Mouse (Mus musculus) mesoderm, embryonic 11.5 days (tissue): ENCODE results near the gene Psg16.

Experiments
- DNase-seq: peaks from one replicate; pipeline ENCODE4 v3.0.0-alpha.2; 2012; ENCODE audit warnings: low read depth, low spot score

Psg16 gene

GRCm38 (mm10) chr7:17073904-17074615, at the start of gene Psg16:
TSS of gene Psg16 (plus strand) at chr7:17074040.
- peak; percentile 68 for DNase-seq

GRCm38 (mm10) chr7:17024141-17024540, 49.7 kb upstream of the Psg16 start:
- no peak for DNase-seq

- DNase-seq = no peak
Measured at GRCm38 (mm10) chr7:17024814-17025504, 48.9 kb upstream of the Psg16 start.

- DNase-seq = no peak
Measured at GRCm38 (mm10) chr7:17025505-17025894, 48.3 kb upstream of the Psg16 start.

- no peak for DNase-seq
Measured at GRCm38 (mm10) chr7:17025896-17026622, 47.8 kb upstream of the Psg16 start.

- peak; percentile 85 for DNase-seq
Measured at GRCm38 (mm10) chr7:17026710-17027587, 46.9 kb upstream of the Psg16 start.

GRCm38 (mm10) chr7:17027588-17028343, 46.1 kb upstream of the Psg16 start, which contains the start of gene Ppp5c:
TSS of gene Ppp5c (minus strand) at chr7:17027924.
- peak; percentile 92 for DNase-seq

- no peak for DNase-seq
Measured at GRCm38 (mm10) chr7:17028923-17029322, 44.9 kb upstream of the Psg16 start.

GRCm38 (mm10) chr7:17030239-17030638, 43.6 kb upstream of the Psg16 start:
- no peak for DNase-seq

GRCm38 (mm10) chr7:17038018-17038695, 35.7 kb upstream of the Psg16 start:
- no peak for DNase-seq

GRCm38 (mm10) chr7:17039373-17039772, 34.5 kb upstream of the Psg16 start:
- DNase-seq = no peak

GRCm38 (mm10) chr7:17045743-17046142, 28.1 kb upstream of the Psg16 start:
- no peak for DNase-seq

- no peak for DNase-seq
Measured at GRCm38 (mm10) chr7:17047041-17047682, 26.7 kb upstream of the Psg16 start.

GRCm38 (mm10) chr7:17048431-17049190, 25.2 kb upstream of the Psg16 start:
- DNase-seq = no peak

- DNase-seq = no peak
Measured at GRCm38 (mm10) chr7:17050491-17050890, 23.3 kb upstream of the Psg16 start.

GRCm38 (mm10) chr7:17050933-17051594, 22.8 kb upstream of the Psg16 start:
- peak; percentile 74 for DNase-seq

GRCm38 (mm10) chr7:17054325-17054989, 19.4 kb upstream of the Psg16 start:
- no peak for DNase-seq
